Mouse (Mus musculus): ENCODE measurements around the gene Nectin2.
"Not testable (repeated sequence)": the region's sequence is repeated elsewhere in the genome, so short reads cannot be mapped to it uniquely, and the experiment has no call there.

The Nectin2 gene

GRCm38 (mm10) chr7:19750217-19751069, at the start of gene Nectin2:
TSS of gene Nectin2 (minus strand) at chr7:19750483.
- DNase-seq = peak; percentile 94

- peak; percentile 92 for DNase-seq
These were observed 46.7 kb upstream of the Nectin2 start, which contains the start of gene Cblc for GRCm38 (mm10) chr7:19796697-19797588. TSS of gene Cblc (minus strand) at chr7:19796809.

- no peak for DNase-seq
These were observed 46.0 kb upstream of the Nectin2 start for GRCm38 (mm10) chr7:19796254-19796653.

- no peak for DNase-seq
These were observed 45.0 kb upstream of the Nectin2 start for GRCm38 (mm10) chr7:19795236-19795635.

- DNase-seq = no peak
These were observed 42.7 kb upstream of the Nectin2 start for GRCm38 (mm10) chr7:19792701-19793630.

- DNase-seq = not testable (repeated sequence)
These were observed 41.2 kb upstream of the Nectin2 start for GRCm38 (mm10) chr7:19791504-19791903.

- peak; percentile 92 for DNase-seq
These were observed 39.6 kb upstream of the Nectin2 start for GRCm38 (mm10) chr7:19789904-19790347.

GRCm38 (mm10) chr7:19785874-19786458, 35.7 kb upstream of the Nectin2 start:
- no peak for DNase-seq

GRCm38 (mm10) chr7:19784764-19785535, 34.7 kb upstream of the Nectin2 start:
- DNase-seq = no peak

- DNase-seq = peak; percentile 84
These were observed 33.3 kb upstream of the Nectin2 start for GRCm38 (mm10) chr7:19783630-19784029.

- peak; percentile 83 for DNase-seq
These were observed 32.4 kb upstream of the Nectin2 start for GRCm38 (mm10) chr7:19782645-19783044.

- no peak for DNase-seq
These were observed 31.5 kb upstream of the Nectin2 start for GRCm38 (mm10) chr7:19781741-19782140.

GRCm38 (mm10) chr7:19779903-19780302, 29.6 kb upstream of the Nectin2 start:
- DNase-seq = no peak

GRCm38 (mm10) chr7:19778645-19779044, 28.4 kb upstream of the Nectin2 start:
- peak; percentile 89 for DNase-seq

- no peak for DNase-seq
These were observed 26.9 kb upstream of the Nectin2 start for GRCm38 (mm10) chr7:19777049-19777723.

- DNase-seq = no peak
These were observed 21.4 kb upstream of the Nectin2 start for GRCm38 (mm10) chr7:19771682-19772081.

GRCm38 (mm10) chr7:19770984-19771391, 20.7 kb upstream of the Nectin2 start, which contains the start of gene Bcam:
TSS of gene Bcam (minus strand) at chr7:19771016.
- DNase-seq = peak; percentile 71

- DNase-seq = peak; percentile 94
These were observed 20.1 kb upstream of the Nectin2 start for GRCm38 (mm10) chr7:19770375-19770754.

- no peak for DNase-seq
These were observed 19.4 kb upstream of the Nectin2 start for GRCm38 (mm10) chr7:19769434-19770374.
